Mouse (Mus musculus): ENCODE data around the gene Col23a1.

DNA sequence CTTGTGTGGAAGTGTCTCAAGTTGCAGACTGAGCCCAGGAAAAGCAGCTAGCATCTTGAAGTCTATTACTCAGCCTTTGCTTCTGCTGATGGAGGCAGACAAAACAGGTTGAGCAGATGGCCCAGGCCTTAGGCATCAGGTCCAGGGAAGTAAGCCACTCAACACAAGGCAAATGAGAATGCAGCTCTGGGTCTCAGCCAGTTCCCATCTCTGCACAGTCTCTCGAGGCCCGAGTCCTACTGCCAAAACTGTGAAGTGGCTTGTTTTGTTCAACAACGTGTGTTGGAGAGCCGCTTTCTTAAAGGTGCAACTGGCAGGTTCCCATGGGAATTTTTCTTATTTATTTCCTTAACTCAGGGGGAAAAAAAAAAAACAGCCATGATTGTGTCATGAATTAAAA is 101.8 kb downstream of the Col23a1 start:
- TF ChIP-seq POLR2A (IDR thresholded peaks at IDR 0.05; ENCODE audit: low read depth, low read length) (no peak), CTCF (IDR thresholded peaks at IDR 0.05; ENCODE audit: borderline replicate concordance, insufficient read depth, low read length) (no peak)

Data from embryonic fibroblast, embryonic 13.5 days (primary cell).